Mouse (Mus musculus): ENCODE results near the gene Cul4b.

DNA sequence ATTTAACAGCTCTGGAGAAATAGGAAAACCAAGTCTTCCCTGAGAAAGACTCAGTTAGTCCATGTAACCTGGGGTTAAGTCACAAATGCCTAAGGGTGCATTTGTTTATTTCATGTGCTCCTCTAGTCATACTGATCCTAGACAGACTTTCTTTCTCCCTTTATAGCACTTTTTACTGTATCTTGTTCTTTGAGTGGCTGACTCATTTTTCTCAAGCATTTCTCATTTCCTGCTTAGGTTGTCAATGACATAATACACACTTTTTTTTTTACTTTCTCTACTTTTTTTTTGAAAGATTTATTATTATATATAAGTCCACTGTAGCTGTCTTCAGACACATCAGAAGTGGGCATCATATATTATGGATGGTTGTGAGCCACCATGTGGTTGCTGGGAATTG lies 22.7 kb downstream of the Cul4b start:
- no peak for TF ChIP-seq CTCF (IDR thresholded peaks at IDR 0.05; ENCODE audit: low read depth, low read length)
- TF ChIP-seq POLR2AphosphoS5 (IDR thresholded peaks at IDR 0.05; ENCODE audit: insufficient replicate concordance, low read depth, low read length) = no peak
- TF ChIP-seq GATA1 (IDR thresholded peaks at IDR 0.05; ENCODE audit: borderline replicate concordance, low read length) = no peak
- TF ChIP-seq TAL1 (conservative IDR thresholded peaks at IDR 0.05; ENCODE audit: low read depth, low read length) = no peak
- no peak for TF ChIP-seq GATA2 (IDR thresholded peaks at IDR 0.05; ENCODE audit: borderline replicate concordance, low read depth, low read length)

All from G1E (cell line).